Mouse (Mus musculus) CD8-positive naive resting alpha-beta T cell, adult 2 months (primary cell): Measurements from ENCODE around the gene Gm45234.
"Not testable (repeated sequence)": the region's sequence is repeated elsewhere in the genome, so short reads cannot be mapped to it uniquely, and the experiment has no call there.

Experiments
- DNase-seq, 2 experiments: peaks; one replicate each; pipeline ENCODE4 v3.0.0; 2022; ENCODE audit warnings: low read depth in 2 of 2, low spot score in 2 of 2

The Gm45234 gene

GRCm38 (mm10) chr6:124755831-124756595, at the start of gene Gm45234, which contains the start of gene Atn1:
Gene Gm45234, minus strand, starts transcription at chr6:124756021.
Gene Atn1, minus strand, starts transcription at chr6:124756524.
- peak in 1 of 2 experiments; percentile 27 for DNase-seq

- DNase-seq = no peak
These were observed 48.5 kb upstream of the Gm45234 start for GRCm38 (mm10) chr6:124804341-124804740.

DNA sequence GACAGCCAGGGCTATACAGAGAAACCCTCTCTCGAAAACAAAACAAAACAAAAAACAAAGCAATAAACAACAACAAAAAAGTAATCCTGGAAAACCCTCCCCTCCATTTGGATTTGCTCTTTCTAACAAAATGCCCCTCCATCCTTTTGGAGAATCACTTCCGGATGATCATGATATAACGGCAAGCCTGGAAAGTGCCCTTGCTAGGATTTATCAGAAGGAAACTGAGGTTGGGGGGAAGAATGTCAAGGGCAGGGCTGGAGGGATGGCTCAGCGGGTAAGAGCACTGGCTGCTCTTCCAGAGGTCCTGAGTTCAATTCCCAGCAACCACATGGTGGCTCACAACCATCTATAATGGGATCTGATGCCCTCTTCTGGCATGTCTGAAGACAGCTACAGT, 47.9 kb upstream of the Gm45234 start:
- DNase-seq = not testable (repeated sequence)

- DNase-seq = no peak
These were observed 47.2 kb upstream of the Gm45234 start for GRCm38 (mm10) chr6:124803061-124803460.

GRCm38 (mm10) chr6:124802400-124802799, 46.6 kb upstream of the Gm45234 start:
- DNase-seq = not testable (repeated sequence)

GRCm38 (mm10) chr6:124796200-124796599, 40.4 kb upstream of the Gm45234 start:
- DNase-seq = no peak

- DNase-seq = no peak
These were observed 40.0 kb upstream of the Gm45234 start for GRCm38 (mm10) chr6:124795781-124796180.

DNA sequence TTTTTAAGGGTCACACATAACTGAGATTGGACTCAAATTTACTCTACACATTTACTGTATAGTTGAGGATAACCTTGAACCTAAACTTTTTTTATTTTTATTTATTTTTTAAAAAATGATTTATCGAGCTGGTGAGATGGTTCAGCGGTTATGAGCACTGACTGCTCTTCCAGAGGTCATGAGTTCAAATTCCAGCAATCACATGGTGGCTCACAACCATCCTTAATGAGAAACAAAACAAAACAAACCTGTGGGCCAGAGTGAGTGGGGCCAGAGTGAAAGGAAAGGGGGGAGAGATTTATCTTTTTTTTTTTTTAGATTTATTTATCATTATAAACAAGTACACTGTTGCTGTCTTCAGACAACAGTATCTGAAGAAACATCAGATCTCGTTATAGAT, 36.1 kb upstream of the Gm45234 start:
- no peak for DNase-seq

DNA sequence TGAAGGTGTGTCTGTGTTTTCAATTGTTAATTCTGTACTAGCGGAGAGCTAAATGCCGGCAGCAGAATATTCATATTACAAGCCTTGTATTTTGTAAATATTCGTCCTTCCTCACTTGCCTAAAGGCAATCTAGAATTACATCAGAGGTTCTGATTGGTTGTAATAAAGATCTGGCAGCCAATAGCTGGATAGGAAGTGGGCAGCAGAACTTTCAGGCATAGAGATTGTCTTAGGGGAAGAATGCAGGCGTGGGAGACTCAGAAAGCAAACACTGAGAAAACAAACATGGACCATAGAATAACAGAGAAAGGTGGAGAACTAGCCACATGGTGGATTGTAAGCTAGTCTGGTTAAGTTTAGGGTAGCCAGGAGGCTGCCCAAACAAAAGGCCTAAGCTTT, 34.3 kb upstream of the Gm45234 start:
- no peak for DNase-seq

DNA sequence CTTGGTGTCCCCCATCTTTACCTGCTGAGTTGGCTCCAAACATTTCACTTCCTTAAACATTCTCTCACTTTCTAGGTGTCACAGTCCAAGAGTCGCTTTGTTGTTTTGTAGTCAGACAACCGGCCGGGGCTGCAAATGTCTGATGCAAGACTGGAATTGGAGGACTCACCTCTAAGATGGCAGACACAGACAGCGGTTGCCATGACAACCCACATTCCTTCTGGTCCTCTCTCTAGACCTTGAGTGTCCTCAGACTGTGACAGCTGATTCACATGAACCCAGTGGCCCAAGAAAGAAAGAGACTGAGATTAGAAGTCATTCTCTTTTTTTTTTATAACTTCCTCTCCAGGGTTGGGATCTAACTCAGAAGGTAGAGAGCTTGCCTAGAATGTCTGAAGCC, 33.7 kb upstream of the Gm45234 start:
- no peak for DNase-seq

DNA sequence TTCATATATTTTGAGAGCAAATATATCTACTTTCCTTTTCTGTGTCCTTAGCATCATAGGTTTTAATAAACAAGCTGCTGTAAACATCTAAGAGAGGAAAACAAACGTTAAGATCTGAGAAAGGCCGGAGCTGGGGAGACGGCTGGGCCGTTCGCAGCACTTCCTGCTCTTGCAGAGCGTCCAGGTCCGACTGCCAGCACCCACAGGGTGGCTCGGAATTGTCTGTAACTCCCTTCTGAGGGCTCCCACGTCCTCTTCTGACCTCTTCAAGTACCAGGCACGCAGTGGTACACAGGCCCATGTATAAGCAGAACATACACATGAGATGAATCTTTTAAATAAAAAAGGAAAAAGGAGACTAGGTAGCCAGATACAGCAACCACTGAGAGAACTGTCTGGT, 31.9 kb upstream of the Gm45234 start:
- no peak for DNase-seq

DNA sequence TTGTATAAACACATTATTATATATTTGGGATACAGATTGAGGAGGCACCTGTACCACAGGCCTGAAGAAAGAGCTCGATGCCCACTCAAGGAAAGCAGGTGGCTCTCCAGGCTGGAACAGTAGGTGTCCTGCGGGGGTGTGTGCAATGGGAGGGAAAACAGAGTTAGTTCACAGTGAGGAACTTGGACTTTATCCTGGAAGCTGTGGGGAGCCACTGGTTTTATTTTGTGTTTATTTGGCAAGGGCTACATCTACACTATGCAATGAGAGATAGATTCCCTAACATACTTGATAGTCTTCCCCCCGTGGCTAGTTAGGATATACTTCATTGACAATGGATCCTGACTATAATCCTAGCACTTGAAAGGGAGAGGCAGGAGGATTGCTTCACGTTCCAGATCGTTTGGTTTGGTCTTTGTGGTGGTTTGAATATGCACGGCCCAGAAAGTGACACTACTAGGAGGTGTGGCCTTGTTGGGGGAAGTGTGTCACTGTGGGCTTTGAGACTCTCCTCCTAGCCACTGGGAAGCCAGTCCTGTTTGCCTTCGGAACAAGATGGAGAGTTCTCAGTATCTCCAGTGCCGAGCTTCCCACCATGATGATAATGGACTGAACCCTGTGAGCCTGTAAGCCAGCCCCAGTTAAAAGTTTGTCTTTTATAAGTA, 31.1 kb upstream of the Gm45234 start:
- no peak for DNase-seq

DNA sequence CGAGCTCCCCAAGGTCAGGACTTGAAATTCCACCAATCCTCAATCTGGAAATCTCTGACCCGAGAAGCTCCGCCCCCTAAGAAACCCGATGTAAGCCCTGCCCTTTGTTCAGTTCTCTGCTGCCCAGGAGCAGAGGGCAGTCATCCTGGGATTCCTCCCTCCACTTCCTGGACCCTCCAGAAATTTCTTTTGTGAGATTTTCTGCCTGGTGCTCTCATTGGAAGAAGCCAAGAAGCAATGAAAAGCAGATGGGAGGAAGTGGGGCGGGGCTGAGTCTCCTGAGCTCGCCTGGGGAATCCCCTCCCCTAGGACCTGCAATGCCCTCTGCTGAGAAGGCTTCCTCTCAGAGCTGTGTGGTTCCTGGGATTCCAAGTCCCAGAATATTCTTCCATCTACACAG, 26.6 kb upstream of the Gm45234 start:
- DNase-seq = no peak

GRCm38 (mm10) chr6:124780917-124781316, 25.1 kb upstream of the Gm45234 start:
- DNase-seq = no peak

DNA sequence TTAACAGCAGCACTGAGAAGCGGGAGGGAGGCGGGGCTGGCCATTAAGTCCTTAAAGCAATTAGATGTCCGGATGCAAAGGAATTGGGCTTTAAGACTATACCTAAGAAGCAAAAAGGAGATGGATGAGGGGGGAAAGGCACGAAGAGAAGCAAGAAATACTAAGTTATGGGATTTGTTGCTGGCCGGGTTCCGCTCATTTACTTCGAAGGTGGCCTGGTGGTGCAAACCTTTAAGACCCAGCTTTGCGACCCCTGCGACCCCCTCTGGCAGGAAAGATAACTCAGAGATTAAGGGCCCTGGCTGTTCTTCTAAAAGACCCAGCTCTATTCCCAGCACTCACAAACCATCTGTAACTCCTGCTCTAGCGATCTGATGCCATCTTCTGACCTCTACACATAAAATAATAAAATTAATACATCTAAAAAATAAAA, 24.2 kb upstream of the Gm45234 start:
- no peak for DNase-seq

GRCm38 (mm10) chr6:124779222-124779983, 23.6 kb upstream of the Gm45234 start, which contains the start of gene Lrrc23:
Gene Lrrc23, minus strand, starts transcription at chr6:124779727.
- peak; percentile 58 to 69 for DNase-seq

GRCm38 (mm10) chr6:124770511-124770910, 14.7 kb upstream of the Gm45234 start:
- no peak for DNase-seq

DNA sequence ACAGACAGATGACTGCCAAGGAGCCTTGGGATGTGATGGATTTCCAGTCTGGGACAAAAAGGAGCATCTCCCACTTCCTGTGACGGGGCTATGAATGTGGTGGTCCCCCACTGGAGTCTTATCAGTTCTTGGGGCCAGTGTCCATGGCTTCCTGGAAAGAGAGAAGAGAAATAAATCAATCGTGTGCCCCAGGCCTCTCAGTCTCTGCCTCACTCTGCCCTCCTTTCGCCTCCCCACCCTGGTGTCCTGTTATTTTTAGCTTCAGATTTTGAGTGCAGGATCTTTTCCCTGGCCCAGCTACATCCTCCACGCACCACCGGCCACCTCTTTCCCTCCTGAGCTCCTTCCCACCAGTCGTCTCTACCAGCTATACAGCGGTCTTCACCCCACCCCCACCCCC, 14.2 kb upstream of the Gm45234 start:
- DNase-seq = no peak

GRCm38 (mm10) chr6:124769101-124769765, 13.4 kb upstream of the Gm45234 start, which contains the start of gene Eno2:
Gene Eno2, minus strand, starts transcription at chr6:124769673.
- peak in 1 of 2 experiments; percentile 28 for DNase-seq

GRCm38 (mm10) chr6:124768704-124769044, 12.9 kb upstream of the Gm45234 start:
- DNase-seq = no peak
